Mouse (Mus musculus) layer of hippocampus, adult 8-10 months (tissue): ENCODE data around the gene Rac2. TPM values are rescaled to one million over a fixed set of nuclear protein-coding genes. Genes with fewer than 3 reads are reported as not detected.
A peak's percentile ranks its signal among the peaks of the same experiment; 100 is the strongest.

Source experiments
- DNase-seq, 2 experiments: peaks; one replicate each; pipeline ENCODE4 v3.0.0; 2022; ENCODE audit warnings: low spot score in 2 of 2
- total RNA-seq, 4 experiments: library from RNA; stranded (reverse); gene quantifications; 2 replicates each; pipeline ENCODE4 v1.2.4; 2022

Rac2 gene
- total RNA-seq, 4 experiments from 2014 or later: 1.5 to 21.5 (median 4.6) TPM

DNA sequence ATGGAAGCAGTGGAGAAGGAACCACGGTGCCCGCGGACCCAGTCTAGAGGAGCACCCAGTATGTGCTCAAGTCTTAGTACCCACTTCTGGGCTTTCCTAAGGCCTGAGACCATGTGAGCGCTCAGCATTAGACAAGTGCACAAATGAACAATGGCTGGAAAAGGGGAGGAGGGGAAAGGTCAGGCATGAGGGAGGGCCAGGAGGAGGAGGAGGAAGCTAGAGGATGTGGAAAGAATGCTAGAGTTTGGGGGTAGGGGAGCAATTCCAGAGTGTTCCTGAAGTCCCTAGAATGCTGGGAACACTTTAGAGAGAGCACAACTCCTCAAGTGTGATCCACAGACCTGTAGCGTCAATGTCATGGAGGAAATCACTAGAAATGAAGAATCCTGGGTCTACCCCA lies 48.4 kb downstream of the Rac2 start:
- DNase-seq: no peak

DNA sequence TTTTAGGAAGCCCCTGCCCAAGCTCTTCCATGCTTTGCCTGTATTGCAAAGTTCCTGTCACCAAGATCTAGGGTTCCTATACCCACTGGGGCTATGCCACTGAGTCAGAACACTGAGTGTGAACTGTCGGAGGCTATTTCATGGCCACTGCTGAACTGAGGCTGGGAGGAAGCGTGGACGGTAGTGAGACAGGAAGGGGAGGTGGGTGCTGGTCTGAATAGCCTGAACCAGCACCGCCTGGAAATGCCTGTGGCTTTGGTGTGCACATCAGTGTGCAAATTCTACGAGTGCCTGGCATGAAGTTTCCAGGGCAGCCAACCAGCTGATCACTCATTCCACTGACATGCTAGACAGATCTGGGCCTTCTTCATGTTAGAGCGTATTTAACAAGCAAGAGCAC lies 50.7 kb downstream of the Rac2 start:
- DNase-seq: no peak

DNA sequence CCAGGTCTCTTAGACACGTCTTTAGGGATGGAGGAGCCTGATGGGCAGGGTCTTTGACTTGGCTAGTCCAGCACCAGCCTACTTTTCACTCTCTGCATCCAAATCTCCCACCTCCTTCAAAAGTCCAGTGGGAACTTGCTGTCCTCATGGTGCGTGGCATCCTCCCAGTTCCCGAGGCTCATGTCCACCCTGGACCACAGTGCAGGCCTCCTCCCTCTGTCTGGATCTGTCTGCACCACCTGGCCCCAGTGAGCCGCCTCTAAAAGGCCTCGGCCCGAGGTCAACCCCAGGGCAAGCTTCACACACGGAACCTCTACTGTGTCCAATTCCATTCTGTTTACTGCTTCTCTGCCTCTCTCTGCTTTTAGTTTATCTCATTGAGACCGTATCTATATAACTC lies 51.3 kb downstream of the Rac2 start:
- DNase-seq: no peak

DNA sequence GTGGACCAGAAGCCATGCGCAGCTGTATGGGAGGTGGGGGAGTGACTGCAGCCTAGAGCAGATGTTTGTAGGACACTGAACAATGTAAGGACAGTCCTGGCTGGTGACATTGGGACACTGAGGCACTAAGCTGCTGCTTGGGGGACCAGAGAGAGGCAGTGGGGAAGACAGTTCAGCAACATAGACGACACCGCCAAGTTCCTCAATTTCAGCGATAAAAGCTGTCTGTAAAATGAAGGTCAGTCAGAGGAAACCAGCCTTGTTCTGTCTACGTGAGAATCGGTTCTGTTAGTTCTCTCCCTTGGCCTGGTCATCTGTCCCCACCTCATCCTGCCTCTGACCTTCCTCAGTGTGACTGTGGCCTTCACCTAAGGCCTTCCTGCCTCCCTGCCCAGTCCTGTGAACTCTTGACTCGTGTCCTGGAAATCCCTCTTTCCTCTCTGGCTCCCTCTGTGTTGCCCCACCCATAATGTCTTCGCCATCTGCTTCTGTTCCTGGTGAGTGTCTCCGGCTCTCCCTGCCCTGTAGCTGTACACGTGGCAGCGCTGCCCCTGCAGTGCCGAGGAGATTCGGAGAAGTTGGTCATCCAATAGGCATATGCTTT lies 52.4 kb downstream of the Rac2 start:
- DNase-seq: no peak

DNA sequence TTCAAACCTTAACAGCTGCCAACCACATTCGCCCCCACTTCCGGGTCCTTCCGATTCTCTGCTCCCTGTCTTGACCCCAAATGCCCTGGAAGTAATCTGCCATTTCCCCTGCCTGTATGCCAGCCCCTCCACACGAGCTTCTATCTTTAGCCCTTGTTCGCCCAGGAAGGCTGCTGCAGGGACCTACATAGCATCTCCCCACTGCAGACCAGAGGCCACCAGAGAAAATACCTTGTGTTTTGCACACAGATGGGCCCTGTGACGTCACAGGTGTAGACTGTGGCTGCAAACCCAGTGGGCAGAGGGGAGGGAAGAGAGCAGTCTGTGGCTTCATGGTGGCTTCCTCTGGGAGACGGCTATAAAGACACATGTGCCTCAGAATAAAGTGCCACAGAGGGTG lies 54.4 kb downstream of the Rac2 start:
- no peak for DNase-seq

DNA sequence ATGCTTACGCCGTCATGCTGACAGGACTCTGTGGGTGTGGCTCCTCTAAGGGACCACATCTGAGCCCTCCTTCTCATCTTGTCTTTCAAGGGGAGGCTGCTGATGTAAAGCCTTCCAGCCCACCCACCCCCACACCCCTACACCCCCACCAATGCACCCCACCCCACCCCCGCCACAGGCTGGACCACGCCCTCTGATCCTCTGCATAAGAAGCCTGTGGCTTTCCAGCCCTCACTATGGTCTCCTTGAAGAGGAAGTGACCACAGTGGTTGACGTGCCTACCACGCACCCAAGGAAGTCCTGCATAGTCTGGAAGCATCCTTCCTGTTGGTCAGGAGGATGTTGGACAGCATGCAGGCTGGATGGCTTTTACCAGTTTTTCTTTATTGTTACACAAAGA lies 56.8 kb downstream of the Rac2 start:
- DNase-seq: no peak

DNA sequence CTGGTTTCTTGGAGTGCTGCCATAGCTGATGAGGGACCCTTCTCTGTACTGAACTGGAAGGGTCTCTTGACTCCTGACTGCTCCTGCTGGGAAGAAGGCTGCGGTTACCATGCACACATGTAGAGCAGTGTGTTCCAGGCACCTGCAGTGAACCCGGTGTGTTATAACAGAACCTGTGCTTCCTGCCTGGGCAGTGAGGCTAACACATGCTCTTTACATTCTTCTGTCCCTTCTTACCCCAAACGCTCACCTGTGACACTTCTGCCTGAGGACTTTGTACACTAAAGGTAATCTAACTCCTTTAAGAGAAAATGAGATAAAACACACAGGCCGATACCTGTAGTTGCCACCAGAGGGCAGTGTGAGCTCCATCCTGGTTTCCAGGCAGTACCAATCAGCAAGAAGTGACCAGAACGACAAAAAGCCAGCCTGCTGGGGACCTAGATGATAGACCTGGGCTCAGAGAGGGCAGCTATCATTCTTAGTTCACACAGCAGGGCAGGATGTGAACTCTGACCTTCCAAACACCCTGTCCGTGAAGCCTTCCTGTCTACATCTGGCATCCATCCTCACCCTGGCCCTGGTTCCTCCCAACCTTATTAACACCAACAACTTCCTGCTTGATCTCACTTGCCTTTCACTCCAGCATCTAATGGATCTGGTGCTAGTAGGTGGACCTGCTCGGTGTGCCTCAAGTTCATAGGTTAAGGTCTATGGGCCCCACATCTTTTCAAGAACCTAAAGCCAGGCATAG lies 58.0 kb downstream of the Rac2 start:
- DNase-seq: peak; percentile 71 to 87

DNA sequence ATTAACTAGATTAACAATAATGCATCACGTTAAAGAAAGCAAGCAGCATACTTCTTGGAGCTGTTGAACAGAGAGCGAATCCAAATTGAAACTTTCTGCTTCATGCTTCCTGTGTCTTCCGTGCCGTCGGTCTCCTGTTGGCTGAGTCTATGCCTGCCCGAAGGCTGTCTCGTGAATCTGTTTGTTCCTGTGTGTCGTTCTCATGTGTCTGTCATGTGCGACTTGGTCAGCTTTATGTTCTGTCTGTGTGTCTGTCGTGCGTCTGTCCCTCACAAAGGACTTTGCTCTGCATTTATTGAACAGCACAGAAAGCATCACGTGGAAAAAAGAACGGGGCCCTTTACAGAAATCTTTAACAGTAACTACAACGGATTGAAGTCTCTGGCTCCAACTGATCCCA lies 59.6 kb downstream of the Rac2 start:
- no peak for DNase-seq

DNA sequence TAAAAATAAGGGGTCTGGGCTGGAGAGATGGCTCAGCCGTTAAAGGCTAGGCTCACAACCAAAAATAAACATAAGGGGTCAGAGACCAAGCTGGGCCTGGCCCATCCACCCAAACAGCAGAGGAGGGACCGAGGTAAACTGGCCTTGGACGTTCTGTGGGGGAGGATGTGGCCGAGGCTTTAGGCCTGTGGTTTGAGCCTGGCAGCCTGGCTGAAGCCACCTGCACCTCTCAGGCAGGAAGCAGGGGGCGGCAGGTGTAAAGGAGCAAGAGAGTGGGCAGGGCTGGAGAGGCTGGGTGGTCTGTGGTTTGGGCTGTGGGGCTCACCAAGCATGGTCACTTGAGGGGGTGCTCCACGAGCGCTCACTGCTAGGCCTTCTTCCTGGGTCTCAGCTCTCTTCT lies 60.6 kb downstream of the Rac2 start:
- DNase-seq: no peak

DNA sequence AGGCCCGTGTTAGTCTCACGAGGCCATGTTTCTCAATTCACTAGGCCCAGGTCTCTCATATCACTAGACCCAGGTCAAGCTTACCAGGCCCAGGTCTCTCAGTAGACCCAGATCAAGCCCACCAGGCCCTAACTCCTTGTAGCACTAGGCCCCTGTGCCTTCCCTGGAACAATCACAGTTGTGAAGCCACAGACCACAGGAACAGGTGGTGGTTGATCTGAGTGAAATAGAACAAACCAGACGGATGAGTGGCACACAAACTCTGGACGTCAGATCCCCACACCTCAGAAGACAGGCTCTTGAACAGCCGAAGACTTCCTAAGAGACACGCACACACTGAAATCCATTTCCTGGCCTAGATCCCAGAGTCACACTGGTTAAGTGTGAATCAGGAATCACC lies 61.8 kb downstream of the Rac2 start:
- no peak for DNase-seq

DNA sequence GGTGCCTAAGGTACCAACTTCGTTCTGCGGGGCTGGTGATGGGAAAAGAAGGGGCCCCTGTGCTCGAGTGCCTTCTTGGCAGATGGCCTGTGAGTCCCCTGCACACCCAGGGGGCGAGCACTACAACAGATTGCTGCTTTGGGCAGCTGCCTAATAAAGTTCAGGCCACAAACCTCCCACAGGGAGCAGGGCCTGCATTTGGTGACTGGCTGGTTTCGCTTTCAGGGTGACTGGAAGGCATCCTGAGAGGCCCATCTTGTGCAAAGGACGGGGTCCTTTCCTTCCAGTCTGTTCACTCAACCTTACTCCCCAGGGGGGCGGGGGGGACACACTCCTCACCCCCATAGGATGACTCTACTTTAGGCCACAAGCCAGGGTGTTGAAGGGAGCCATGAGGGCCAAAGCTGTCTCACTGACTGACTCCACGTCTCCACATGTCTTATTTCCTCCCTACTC lies 62.4 kb downstream of the Rac2 start:
- DNase-seq: no peak

DNA sequence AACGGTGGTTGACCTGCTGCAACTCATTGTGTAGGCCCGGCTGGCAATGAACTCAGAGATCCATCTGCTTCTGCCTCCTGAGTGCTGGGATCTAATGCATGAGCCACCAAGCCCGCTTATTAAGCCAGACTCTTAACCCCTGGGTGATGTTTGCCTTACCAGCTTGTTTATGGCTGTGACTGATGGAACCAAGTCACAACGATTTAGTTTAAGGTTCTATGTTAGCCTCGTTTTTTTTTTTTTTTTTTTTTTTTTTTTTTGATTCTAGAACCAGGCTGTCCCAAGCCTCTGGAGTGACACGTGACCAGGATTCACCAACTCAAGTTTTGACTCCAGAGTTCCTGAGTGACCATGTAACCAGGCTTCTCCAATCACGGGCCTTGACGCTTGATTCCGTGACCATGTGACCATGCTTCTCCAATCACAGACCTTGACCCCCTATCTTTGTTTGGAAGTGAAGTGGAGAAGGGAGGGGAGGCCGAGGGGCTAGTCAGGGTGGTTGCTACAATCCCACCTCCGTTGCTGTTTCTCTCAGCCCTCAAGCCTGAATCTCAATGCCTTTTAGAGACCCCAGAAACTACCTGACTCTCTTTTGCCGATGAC lies 63.2 kb downstream of the Rac2 start:
- DNase-seq: no peak

Other genes starting within 250 kb of the Rac2 start
- 1 to 10 TPM; 1.8 to 9.4 (median 4.4) TPM for gene Csf2rb, start 247.0 kb downstream of the Rac2 start, total RNA-seq
- gene Tex33, start 176.9 kb downstream of the Rac2 start, total RNA-seq: not detected
- 10 to 100 TPM; 36.9 to 47.4 (median 42.3) TPM for gene Tst, start 166.9 kb downstream of the Rac2 start, total RNA-seq
- gene Mpst, start 166.4 kb downstream of the Rac2 start, total RNA-seq: 10 to 100 TPM; 23.1 to 38.1 (median 30.3) TPM
- 100 to 1,000 TPM; 245 to 269 (median 260) TPM for gene Kctd17, start 144.2 kb downstream of the Rac2 start, total RNA-seq
- 1 to 10 TPM; 1.7 to 3.1 (median 2.9) TPM for gene Tmprss6, start 104.1 kb downstream of the Rac2 start, total RNA-seq
- gene Il2rb, start 77.5 kb downstream of the Rac2 start, total RNA-seq: under 1 TPM; 0.12 to 0.50 (median 0.30) TPM
- 1 to 10 TPM; 2.1 to 3.4 (median 3.0) TPM for gene C1qtnf6, start 41.4 kb downstream of the Rac2 start, total RNA-seq
- gene Sstr3, start 28.1 kb downstream of the Rac2 start, total RNA-seq: 10 to 100 TPM; 25.8 to 31.9 (median 27.1) TPM
- gene Cyth4, start 24.3 kb upstream of the Rac2 start, total RNA-seq: 10 to 100 TPM; 21.5 to 50.0 (median 36.0) TPM
- 100 to 1,000 TPM; 176 to 224 (median 201) TPM for gene Elfn2, start 146.0 kb upstream of the Rac2 start, total RNA-seq
- 10 to 100 TPM in 1 of 4 experiments, 1 to 10 TPM in 3; 6.5 to 11.2 (median 8.1) TPM for gene Mfng, start 200.7 kb upstream of the Rac2 start, total RNA-seq
- gene Card10, start 230.3 kb upstream of the Rac2 start, total RNA-seq: 1 to 10 TPM; 6.6 to 8.2 (median 6.9) TPM